Mouse (Mus musculus): ENCODE measurements around the gene Trex1. TPM values are rescaled to one million over a fixed set of nuclear protein-coding genes. Genes with fewer than 3 reads are reported as not detected.
A peak's percentile ranks its signal among the peaks of the same experiment; 100 is the strongest.

The Trex1 gene
- total RNA-seq, 2 experiments from 2014 or later = 9.8 to 12.2 TPM

- intact Hi-C loops (cut with DNase I) = no loop called here
- no peak for DNase-seq
These were observed 6.9 kb downstream of the Trex1 start for GRCm38 (mm10) chr9:109052490-109053260.

- intact Hi-C loops (cut with DNase I) = no loop called here
- DNase-seq = no peak
These were observed 7.7 kb downstream of the Trex1 start for GRCm38 (mm10) chr9:109051651-109052489.

- no peak for DNase-seq
- intact Hi-C loops (cut with DNase I) = no loop called here
These were observed 8.5 kb downstream of the Trex1 start for GRCm38 (mm10) chr9:109051011-109051501.

GRCm38 (mm10) chr9:109050674-109050997, 8.9 kb downstream of the Trex1 start:
- intact Hi-C loops (cut with DNase I) = no loop called here
- no peak for DNase-seq

GRCm38 (mm10) chr9:109049996-109050673, 9.4 kb downstream of the Trex1 start:
- DNase-seq = no peak
- intact Hi-C loops (cut with DNase I) = no loop called here

- intact Hi-C loops (cut with DNase I) = no loop called here
- DNase-seq = no peak
These were observed 10.2 kb downstream of the Trex1 start for GRCm38 (mm10) chr9:109049316-109049715.

GRCm38 (mm10) chr9:109046306-109046705, 13.2 kb downstream of the Trex1 start:
- peak; percentile 61 to 76 for DNase-seq
- intact Hi-C loops (cut with DNase I) = no loop called here

GRCm38 (mm10) chr9:109041351-109041750, 18.2 kb downstream of the Trex1 start:
- DNase-seq = no peak
- intact Hi-C loops (cut with DNase I) = no loop called here

- no peak for DNase-seq
- intact Hi-C loops (cut with DNase I) = no loop called here
These were observed 18.6 kb downstream of the Trex1 start for GRCm38 (mm10) chr9:109040906-109041305.

GRCm38 (mm10) chr9:109040216-109040615, 19.3 kb downstream of the Trex1 start:
- intact Hi-C loops (cut with DNase I) = no loop called here
- DNase-seq = no peak

- no peak for DNase-seq
- intact Hi-C loops (cut with DNase I) = loop anchor here (5.0 kb wide), 1 partner anchor 37 kb away; no protein-coding TSS in a partner anchor
These were observed 19.9 kb downstream of the Trex1 start for GRCm38 (mm10) chr9:109039681-109040080.

- intact Hi-C loops (cut with DNase I) = loop anchor here (1.0 to 5.0 kb wide), 2 partner anchors 20 to 37 kb away; partner anchors contain the start of gene Trex1
- DNase-seq = peak; percentile 67 to 72
These were observed 20.6 kb downstream of the Trex1 start for GRCm38 (mm10) chr9:109038901-109039364.

GRCm38 (mm10) chr9:109038086-109038895, 21.2 kb downstream of the Trex1 start, which contains the start of gene Shisa5:
TSS of gene Shisa5 (plus strand) at chr9:109038565.
- DNase-seq = peak; percentile 86 to 87
- intact Hi-C loops (cut with DNase I) = loop anchor here (1.0 to 5.0 kb wide), 2 partner anchors 21 to 36 kb away; partner anchors contain the start of gene Trex1

- intact Hi-C loops (cut with DNase I) = no loop called here
- no peak for DNase-seq
These were observed 27.1 kb downstream of the Trex1 start for GRCm38 (mm10) chr9:109032435-109032834.

GRCm38 (mm10) chr9:109031686-109032085, 27.8 kb downstream of the Trex1 start:
- intact Hi-C loops (cut with DNase I) = no loop called here
- DNase-seq = no peak

GRCm38 (mm10) chr9:109031001-109031400, 28.5 kb downstream of the Trex1 start:
- no peak for DNase-seq
- intact Hi-C loops (cut with DNase I) = no loop called here

- DNase-seq = no peak
- intact Hi-C loops (cut with DNase I) = no loop called here
These were observed 29.2 kb downstream of the Trex1 start for GRCm38 (mm10) chr9:109030312-109030711.

GRCm38 (mm10) chr9:109028919-109029318, 30.6 kb downstream of the Trex1 start:
- no peak for DNase-seq

GRCm38 (mm10) chr9:109028421-109028820, 31.1 kb downstream of the Trex1 start:
- intact Hi-C loops (cut with DNase I) = no loop called here
- no peak for DNase-seq

More at GRCm38 (mm10) chr9:109028919-109029318, 30.6 kb downstream of the Trex1 start:
- intact Hi-C loops (cut with DNase I) = no loop called here

- DNase-seq = peak; percentile 67 to 74
- intact Hi-C loops (cut with DNase I) = no loop called here
These were observed 32.0 kb downstream of the Trex1 start for GRCm38 (mm10) chr9:109027521-109027920.

Data from heart, postnatal 10 days (tissue).